Mouse (Mus musculus) lung, adult 18-20 months (tissue): ENCODE measurements around the gene Fbxo22.

Experiments used
- DNase-seq, 2 experiments: peaks; one replicate each; pipeline ENCODE4 v3.0.0; 2022; ENCODE audit warnings: mixed read lengths in 2 of 2

The Fbxo22 gene

DNA sequence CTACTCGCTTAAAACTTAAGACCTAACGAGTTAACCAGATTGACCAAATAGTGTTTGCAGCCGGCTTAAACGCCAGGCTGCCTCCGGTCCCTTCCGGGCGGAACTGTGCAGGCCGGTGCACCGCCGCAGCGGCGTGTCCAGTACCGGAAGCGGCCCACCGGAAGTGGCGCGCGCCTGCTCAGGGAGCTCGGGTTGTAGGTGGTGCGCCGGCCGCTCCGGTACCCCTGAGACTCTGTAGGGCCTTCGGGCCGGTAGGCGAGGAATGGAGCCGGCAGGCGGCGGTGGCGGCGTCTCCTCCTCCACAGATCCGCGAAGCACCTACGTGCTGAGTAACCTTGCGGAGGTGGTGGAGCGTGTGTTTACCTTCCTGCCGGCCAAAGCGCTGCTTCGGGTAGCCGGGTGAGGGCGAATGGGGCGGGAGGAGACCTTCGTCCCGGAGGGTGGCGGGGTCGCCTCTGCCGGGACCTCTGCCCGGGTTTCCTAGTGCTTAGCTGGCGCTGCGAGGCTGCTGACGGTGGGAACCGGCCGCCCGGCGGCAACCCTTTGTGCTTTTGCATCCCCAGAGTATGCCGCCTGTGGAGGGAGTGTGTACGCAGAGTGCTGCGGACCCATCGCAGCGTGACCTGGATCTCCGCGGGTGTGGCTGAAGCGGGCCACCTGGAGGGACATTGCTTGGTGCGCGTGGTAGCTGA is at the start of gene Fbxo22:
Fbxo22 (plus strand) TSS at position 136 of the 692 bp plus-strand sequence.
- DNase-seq = peak; percentile 79 to 87

DNA sequence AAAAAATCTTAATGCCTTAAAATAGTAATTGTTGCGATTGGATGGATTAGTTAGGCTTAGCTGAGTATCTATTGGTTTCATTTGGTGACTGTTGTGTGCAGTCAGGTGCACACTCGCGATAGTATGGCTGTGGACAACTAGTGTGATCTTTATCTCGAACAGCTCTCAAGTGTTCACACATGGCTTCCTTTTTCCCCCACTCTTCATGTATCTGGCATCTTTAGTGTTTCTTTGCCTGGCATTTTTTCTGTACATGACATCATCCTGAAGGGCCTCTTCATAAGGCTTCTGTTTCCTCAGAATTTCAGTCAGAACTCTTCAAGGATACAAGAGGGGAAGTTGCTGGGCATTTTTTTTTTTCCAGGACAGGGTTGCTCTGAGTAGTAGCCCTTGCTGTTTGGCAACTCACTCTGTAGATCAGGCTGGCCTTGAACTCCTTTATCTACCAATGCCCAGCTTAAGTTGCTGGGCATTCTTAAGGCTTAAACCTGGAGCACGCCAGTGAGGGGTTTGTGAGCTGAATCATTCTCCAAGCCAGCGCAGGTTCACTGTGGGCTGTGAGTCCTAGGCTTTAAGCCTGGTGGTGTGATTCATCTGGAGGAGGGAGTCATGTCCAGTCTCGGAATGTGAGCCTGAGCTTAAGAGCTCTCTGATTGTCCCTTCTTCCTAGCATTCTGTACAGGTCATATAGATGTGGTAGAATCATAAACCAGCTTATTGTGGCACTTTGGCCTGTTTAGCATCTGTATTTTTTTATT is 37.9 kb upstream of the Fbxo22 start:
- DNase-seq = peak in 1 of 2 experiments; percentile 16

DNA sequence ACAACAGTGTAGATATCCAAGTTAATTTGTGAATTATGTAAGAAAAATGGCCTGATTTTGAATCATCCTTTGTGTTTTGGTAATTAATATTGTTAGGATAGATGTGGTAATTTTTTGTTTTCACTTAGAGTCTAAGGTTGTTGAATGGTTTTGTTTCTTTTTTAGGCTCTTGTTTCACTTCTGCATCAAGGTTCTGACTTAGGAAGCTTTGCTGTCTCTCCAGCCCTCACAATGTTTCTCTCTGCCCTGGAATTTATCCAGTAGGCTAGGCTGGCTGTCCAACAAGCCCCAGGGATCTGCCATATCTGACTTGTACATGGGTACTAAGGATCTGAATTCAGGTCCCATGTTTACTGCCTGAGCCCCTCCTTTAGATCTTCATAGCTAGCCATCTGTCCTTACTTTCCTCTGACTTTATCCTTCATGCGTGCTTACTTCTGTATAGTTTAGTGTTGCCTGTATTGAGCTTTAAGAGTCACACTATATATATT is 36.5 kb upstream of the Fbxo22 start:
- no peak for DNase-seq

DNA sequence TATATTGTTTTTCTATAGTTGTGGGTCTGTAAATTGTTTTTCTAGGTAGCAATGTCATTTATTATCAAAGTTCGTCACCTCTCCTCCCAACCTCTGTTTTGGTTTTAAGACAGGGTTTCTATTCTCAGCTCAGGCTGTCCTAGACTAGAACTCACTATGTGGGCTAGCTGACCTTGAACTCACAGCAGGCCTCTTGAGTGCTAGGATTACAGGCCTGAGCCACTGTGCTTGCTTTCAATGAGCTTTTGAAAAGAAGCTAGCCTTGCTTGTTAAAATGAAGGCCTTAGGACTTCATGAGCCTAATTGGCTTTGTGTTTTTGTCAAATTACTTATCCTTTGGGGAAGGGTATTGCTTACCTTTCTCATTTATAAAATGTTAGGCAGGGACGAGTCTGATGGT is 34.5 kb upstream of the Fbxo22 start:
- no peak for DNase-seq

DNA sequence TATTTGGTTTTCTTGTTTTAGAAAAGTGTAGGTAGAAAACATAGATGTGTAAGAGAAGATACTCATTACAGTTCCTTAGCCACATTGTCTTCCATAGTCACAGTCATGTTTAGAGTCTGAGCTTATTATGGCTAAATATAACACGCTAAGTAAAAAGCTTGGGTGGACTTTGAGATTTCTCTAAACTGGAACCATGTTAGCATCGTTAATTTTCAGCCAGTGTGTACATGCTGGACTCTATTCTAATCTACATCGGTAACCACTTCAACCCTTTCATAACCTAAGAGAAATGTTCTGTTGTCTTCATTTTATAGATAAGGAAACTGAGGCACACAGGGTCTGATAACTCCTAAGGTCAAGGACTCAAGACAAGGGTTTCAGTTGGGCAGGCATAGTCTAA is 12.8 kb upstream of the Fbxo22 start:
- DNase-seq = no peak

DNA sequence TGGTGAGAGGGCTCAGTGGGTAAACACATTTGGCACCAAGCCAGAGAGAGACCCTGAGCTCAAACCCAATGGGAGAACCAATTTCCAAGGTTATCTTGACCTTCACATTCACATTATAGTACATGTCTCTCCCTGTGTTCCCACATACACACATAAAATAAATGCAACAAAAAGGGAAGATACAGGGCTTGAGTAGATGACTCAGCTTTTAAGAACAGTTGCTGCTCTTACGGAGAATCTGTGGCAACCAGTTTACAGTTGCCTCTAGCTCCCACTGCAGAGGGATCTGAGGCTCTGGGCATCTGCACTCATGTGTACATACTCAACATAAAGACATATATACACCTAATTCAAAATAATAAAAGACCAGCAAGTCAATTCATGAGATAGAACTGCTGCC is 10.5 kb upstream of the Fbxo22 start:
- DNase-seq = no peak

DNA sequence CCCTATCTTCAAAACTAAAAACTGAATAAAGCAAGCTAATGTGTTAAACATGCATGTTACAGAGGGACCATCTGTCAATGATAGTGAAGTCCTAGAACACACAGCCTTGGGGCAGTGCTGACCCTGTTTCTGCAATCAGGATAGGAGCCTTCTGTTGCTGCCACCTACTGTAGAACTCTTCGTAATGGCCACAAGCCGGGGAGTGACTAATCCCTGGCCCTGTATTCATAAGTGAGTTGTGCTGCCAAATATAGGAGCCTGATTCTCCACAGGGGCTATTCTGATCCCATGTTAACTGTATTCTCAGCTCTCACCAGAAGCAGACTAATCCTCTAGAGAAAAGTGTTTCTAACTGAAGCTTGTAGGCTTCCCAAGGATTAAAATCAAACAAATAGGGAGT is 9.4 kb upstream of the Fbxo22 start:
- DNase-seq = no peak

DNA sequence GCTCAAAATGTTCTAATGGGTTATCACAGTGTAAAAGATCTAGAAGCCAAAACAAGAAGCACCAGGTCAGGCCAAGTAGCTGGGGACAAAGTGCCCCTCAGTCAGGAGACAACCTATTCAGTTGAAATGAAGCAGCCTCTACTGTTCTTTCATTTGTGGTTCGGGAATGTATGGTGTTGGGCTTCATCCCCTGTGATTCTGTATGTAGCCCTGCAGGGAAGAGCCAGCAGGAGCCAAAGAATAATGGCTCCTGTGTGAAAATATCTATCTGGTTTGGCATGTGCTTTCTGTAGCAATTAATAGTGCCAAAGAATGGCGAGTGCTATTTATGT is 301 bp upstream of the Fbxo22 start:
- no peak for DNase-seq

DNA sequence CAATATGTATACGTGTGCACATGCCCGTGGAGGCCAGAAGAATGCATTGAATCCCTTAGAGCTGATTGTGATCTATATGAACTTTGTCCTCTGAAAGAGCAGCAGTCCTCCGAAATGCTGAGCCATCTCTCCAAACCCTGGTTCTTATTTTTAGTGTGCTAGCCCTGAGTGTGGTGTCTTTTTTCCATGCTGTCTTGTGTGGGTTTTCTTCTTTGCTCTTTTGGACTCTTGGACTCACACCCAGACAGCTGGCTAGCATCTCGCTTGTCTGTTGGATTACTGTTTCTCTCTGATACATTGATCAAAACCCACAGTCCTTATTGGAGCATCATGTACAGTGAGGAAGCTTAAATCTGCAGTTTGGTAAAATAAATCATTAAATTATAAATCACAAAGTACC is 2.9 kb downstream of the Fbxo22 start:
- no peak for DNase-seq

DNA sequence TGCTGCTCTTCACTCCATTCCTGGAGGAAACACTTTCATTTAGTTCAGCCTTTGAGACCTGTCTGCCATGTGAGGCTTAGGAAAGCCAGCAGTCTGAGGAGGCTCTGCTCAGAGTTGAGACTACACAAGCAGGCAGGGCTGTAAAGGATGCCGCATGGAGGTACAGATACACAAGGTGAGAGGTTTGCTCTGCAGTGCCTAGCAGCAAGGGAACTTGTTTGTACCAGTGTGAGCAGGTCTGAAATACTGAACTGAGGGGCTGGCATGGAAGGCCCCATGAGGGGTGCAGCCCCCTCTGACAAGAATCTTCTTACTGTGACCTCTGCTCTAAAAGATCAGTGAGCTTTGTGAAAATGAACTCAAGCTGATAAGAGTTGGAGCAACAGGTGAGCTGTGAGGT is 4.7 kb downstream of the Fbxo22 start:
- DNase-seq = no peak

DNA sequence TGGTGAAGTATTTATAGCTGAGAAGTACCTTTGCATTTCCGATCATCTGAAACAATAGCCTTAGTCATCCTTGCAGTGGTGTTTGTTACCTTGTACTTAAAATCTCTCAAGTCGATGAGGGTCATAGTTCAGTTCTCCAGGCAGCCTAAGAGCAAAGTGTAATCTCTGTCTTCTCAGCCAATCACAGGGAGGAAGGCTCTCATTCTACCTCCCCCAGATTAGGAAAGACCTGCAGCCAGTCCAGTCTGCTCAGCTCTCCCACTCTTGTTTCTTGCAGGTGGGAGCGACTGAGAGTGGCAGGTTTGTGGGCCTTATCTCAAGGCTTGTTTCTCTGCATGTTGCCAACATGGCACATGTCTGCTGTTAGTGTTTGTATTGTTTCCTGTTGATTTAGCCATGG is 6.3 kb downstream of the Fbxo22 start:
- no peak for DNase-seq

DNA sequence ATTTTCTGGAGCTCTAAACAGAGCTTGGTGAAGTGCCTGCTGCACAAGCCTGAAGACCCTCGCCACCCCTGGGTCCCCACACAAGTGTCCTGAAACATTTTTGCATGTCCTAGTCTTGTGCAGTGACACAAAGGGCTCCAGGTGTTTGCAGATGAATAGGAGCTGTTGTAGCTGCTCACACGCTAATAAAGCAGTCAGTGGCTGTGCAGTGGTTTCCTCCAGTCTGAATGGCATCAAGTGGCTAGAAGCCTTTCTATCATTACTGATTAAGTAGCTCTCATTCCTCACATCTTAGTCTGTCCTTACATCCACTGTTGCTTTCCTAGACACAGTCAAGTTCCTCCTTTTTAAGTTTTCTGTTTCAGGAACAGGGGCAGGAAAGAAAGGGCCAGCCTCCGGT is 6.9 kb downstream of the Fbxo22 start:
- DNase-seq = no peak

DNA sequence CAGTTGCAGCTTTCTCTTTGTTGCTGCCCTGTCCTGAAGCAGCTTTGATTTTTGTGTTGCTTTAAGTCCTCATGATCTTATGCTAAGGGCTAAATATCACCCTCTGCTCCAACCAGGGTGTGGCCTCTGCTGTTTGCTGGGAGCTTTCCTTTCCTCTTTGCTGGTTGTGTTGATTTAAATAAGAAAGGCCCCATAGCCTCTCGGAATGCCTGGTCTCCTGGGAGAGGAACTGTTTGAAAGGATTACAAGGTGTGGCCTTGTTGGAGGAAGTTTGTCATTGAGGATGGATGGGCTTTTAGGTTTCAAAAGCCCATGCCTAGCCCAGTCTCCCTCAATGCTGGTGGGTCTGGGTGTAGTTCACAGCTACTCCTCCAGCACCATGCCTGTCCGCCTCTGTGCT is 7.4 kb downstream of the Fbxo22 start:
- DNase-seq = no peak

DNA sequence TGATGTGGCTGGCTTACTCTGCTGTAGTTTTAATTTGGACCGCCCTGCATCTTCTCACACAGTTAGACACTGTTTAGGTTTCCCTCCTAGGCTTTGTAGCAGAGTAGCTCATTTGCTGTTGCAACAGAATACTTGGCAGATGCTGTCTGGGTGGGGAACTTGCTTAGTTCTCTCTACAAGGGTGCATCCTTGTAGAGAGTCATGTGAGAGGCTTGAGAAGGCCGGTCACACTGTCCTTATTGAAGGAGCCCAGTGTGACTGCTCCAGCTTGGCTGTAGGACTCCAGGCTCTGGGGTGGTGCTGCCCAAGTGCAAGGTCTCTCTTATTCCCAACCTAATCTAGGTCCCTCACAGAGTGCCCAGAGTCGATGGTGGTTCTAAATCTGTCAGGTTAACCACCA is 8.7 kb downstream of the Fbxo22 start:
- DNase-seq = no peak

DNA sequence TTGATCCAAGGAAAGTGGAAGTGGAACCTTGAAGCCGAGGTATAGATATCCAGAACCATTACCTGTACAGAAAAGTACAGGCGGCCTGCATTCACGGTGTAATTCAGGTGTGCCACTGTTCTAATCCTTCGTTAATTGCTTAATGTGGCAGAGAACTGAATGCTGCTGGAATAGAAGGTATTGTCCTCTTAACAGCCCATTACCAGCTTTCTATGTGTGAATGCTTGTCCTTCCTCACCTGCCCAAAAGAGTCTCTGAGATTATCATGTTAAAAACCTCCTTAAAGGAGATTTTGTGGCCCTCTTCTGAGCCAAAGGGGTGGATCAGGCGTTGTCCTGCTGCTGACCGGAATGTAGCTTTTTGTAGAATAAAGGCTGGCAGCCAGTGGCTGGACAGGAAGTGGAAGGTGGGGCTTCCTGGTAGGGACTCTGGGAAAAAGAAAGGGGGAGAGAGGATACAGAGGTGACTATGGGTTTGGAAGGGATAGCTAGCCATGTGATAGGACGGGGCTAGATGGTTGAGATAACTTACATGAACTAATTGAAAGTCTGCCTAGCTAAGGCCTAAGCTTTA is 16.5 kb downstream of the Fbxo22 start:
- no peak for DNase-seq

DNA sequence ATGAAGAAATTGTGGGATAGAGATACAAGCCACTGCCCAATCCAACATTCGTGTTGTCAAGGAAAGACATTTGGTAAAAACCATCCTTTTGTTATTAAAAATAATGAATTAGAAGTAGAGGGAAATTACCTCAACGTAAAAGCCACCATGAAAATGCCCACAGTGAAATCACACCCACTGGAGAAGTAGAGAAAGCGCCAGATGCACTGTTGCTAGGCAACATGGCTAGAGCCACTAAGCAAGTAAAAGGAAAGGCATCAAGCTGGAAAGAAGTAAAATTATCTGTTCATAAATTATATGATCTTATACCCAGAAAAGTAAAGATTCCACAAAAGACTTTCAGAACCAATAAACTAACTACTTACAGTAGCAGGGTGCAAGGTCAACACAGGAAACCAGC is 17.5 kb downstream of the Fbxo22 start:
- no peak for DNase-seq

DNA sequence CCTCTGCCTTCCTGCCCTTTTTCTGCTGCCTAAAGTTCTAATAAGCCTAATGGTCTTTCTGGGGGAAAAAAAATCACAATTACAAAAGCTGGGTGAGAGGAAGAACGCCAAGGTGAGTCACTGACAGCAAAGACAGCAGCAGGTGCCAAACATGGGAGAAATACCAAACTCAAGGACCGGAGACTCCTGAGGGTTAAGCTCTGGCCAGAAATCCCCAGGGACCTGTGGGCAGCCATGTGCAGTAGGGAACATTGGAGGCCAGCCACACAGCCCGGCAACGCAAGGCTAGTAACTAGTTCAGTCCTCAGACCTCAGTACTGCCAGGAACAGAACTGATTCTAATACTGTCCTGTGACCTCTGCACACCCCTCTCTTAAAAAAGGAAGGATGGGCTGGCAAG is 19.4 kb downstream of the Fbxo22 start:
- no peak for DNase-seq

DNA sequence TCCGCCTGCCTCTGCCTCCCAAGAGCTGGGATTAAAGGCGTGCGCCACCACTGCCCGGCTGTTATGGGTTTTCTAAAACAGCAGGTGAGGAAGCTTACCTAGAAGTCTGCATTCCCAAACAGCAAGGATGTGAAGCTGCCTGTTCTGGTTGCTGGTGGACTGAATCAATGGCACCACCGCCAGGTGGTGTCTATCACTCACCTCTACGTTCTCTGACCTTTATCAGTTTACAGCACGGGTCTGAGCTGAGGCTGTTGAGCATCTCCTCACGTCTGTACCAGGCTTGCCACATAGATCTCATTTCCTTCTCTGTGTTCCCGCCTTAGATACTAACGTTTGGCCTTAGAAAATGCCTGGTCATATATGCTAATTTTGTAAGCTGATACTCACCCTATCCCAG is 20.3 kb downstream of the Fbxo22 start:
- DNase-seq = no peak

DNA sequence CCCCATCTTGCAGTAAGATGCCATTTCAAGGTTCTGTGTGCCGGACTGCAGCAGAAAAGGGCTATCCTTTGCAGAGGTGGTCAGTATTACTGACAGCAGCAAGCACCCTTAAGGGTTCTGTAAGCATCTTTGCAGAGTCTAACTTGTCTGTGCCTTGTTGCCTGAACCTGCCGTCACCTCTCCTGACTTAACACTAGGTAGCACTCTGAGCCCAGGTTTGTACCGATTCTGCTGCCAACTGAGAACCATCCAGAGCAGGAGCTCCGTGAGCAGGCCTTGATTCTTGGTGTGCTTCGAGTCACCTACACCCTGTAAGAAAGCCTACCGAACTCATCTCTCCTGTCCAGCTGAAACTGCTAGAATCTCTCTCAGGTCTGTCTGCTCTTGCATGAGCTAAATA is 22.8 kb downstream of the Fbxo22 start:
- no peak for DNase-seq

DNA sequence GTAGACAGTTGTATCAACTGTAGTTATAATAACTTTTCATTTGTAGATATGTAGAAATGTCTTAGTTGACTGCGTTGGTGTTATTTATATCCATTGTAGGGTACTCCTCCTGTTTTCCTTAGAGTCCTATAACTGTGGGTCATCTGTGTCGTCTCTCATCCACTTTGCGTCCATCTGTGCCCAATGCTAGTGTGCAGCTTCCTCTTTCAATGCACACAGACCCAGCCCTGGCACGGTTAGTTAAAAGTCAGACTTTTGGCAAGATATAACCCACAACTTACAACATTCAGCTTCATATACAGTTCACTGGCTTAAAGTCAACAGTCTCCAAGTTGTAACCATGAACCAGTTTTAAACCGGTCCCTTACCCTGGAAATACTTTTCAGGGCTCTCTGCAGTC is 23.4 kb downstream of the Fbxo22 start:
- DNase-seq = no peak

DNA sequence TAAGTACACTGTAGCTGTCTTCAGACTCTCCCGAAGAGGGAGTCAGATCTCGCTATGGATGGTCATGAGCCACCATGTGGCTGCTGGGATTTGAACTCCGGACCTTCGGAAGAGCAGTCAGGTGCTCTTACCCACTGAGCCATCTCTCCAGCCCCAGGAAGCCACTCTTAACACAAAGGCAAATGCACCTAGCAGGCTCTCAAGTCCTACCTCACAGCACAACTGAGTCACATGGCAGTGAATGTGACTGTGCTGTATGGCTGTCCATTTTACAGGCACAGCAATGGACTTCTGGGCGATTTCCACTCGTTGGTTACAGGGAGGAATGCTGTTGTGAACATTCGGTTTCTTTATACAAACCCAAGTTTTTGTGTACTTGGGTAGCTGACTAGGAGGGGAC is 23.9 kb downstream of the Fbxo22 start:
- no peak for DNase-seq

DNA sequence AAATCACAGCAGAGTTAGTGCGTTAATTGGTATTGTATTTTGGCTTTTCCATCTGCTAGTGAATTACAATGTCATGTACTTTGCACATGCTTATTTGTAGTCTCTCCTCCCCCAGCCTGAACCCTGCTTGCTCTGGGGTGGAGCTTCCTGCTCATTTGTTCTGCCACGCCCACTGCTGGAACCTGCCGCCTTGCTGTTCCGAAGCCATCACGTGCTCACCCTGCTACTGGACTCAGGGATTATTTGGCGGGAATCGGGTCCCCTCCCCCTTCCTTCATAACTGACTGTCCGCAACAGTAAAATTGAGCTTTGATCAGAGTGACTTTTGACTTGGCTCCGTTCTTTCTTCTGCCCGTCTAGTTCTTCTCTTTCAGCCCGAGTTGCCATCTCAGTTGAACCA is 24.4 kb downstream of the Fbxo22 start:
- peak in 1 of 2 experiments; percentile 15 for DNase-seq

DNA sequence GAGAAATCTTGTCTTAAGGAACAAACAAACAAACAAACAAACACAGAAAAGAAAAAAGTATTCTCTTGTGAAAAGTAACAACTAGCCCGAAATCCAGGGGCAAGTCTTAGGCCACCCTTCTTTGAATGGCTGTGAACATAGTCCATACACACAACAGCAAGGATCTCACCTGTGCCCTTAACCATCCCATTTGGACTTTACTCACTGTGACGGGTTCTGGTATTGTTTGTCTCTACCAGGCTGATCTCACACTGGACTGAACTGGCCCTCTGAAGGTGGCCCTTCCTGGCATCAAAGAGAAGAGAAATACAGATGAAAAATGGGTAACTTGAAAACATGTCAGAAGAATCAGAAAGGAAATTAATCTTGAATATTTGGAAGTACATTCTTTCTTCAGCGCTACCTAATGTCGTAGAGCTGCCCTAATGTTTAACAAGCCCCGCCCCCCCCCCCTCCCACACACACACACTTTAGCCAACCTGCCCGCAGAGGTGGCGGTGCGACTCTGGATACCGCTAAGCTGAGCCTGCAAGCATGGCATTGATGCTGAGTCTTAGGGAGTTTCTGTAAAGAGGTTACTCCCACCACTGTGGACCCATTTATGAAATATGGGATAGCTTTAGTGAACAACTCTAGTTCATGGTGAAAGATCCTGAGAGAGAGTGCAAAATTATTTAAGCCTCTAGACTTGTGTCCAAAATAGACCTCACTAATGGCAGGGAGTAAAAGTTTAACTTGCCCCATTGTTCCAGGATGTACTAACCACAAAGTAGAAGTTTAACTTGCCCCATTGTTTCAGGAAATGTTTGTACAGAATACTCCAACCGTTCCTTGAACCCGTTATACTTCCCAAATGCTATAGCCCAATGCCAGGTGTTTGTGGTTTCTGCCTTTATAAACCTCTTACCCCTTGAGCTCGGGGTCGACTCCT is 27.8 kb downstream of the Fbxo22 start:
- no peak for DNase-seq
